Mouse (Mus musculus) MEL (cell line): ENCODE results near the gene Ormdl1. TPM values are rescaled to one million over a fixed set of nuclear protein-coding genes. Genes with fewer than 3 reads are reported as not detected.

Experiments
- polyA plus RNA-seq, 2 experiments: library from polyadenylated mRNA; stranded (reverse) in 1 of 2; unstranded in 1 of 2; fragments of >175 nt in 1 of 2; fragments of >200 nt in 1 of 2; gene quantifications; 2 replicates each; pipeline versions ENCODE4 v1.2.1 to v1.2.4; 2012; ENCODE audit warnings: low replicate concordance in 2 of 2, low read depth in 1 of 2; ENCODE audit not compliant: insufficient read length in 2 of 2, insufficient read depth in 1 of 2, missing spikeins in 1 of 2
- total RNA-seq: library from RNA; depleted of rRNA; stranded (reverse); fragments of 300-350 nt; gene quantifications from 2 replicates; pipeline ENCODE4 v1.2.3, GENCODE M21; 2012; rRNA removed

Gene Ormdl1
- total and polyA plus RNA-seq, 3 experiments, result 19.9 to 128 (median 31.0) TPM

Other genes starting within 250 kb of the Ormdl1 start
- gene Mstn, start 235.5 kb upstream of the Ormdl1 start, total RNA-seq, result not detected in 2 replicates
- not detected for gene Mstn, start 235.5 kb upstream of the Ormdl1 start, polyA plus RNA-seq
- gene 1700019A02Rik, start 109.5 kb upstream of the Ormdl1 start, total RNA-seq, result not detected in 2 replicates
- not detected for gene 1700019A02Rik, start 109.5 kb upstream of the Ormdl1 start, polyA plus RNA-seq
- gene Pms1, start 77 bp upstream of the Ormdl1 start, total RNA-seq, result 13.4 and 13.9 TPM in 2 replicates
- gene Pms1, start 77 bp upstream of the Ormdl1 start, polyA plus RNA-seq, result 1 to 10 TPM in 1 of 2 experiments, not detected in 1; 9.5 TPM
- not detected in 2 replicates for gene Gm28778, start within 50 bp of the Ormdl1 start, total RNA-seq
- 1 to 10 TPM in 1 of 2 experiments, not detected in 1; 2.0 TPM for gene Gm28778, start within 50 bp of the Ormdl1 start, polyA plus RNA-seq
- gene Osgepl1, start 16.5 kb downstream of the Ormdl1 start, total RNA-seq, result 14.1 and 16.0 TPM in 2 replicates
- gene Osgepl1, start 16.5 kb downstream of the Ormdl1 start, polyA plus RNA-seq, result 10 to 100 TPM in 1 of 2 experiments, not detected in 1; 14.5 TPM
- gene Asdurf, start 55.5 kb downstream of the Ormdl1 start, total RNA-seq, result not detected in 2 replicates
- not detected for gene Asdurf, start 55.5 kb downstream of the Ormdl1 start, polyA plus RNA-seq
- not detected in 2 replicates for gene Gm28551, start 55.6 kb downstream of the Ormdl1 start, total RNA-seq
- under 1 TPM in 1 of 2 experiments, not detected in 1; 0.46 TPM for gene Gm28551, start 55.6 kb downstream of the Ormdl1 start, polyA plus RNA-seq
- 62.2 and 64.5 TPM in 2 replicates for gene Asnsd1, start 55.7 kb downstream of the Ormdl1 start, total RNA-seq
- 10 to 100 TPM in 1 of 2 experiments, not detected in 1; 79.7 TPM for gene Asnsd1, start 55.7 kb downstream of the Ormdl1 start, polyA plus RNA-seq